Mouse (Mus musculus) adipose tissue, adult 10 weeks (tissue): ENCODE results near the gene 1500015O10Rik. TPM values are rescaled to one million over a fixed set of nuclear protein-coding genes. Genes with fewer than 3 reads are reported as not detected.

Source experiments
- polyA plus RNA-seq: library from polyadenylated mRNA; stranded (reverse); fragments of 350-450 nt; fragmentation: Illumina TruSeq; extraction: RNeasy Lipid Tissue Mini Kit (QIAGEN cat#74804); gene quantifications from one replicate; pipeline ENCODE4 v1.2.3, GENCODE M21; 2014; ENCODE audit warnings: low read depth, low replicate concordance

Gene 1500015O10Rik
- polyA plus RNA-seq = 10.2 TPM

DNA sequence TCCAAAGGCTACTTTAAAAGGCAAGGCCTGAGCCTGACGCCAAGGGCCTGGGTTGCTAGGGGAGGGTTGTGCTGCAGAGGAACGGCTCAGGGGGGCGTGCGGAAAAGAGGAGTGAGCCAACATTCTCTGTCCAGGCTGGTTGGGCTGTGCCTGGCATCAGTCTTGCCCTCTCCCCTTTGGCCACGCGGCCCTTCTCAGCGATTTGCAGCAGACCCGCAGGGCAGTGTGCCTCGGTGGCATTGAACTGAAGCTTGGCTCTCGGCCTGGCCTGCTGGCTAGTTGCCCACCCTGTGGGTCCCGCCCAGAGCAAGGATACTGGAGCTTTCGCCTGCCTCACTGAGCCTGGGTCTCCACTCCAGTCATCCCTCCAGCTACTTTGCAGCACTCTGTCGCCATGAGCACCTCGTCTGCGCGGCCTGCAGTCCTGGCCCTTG is at the start of gene 1500015O10Rik:
1500015O10Rik (plus strand) TSS at position 112 of the 434 bp plus-strand sequence.

Other genes with a start within 250 kb of the 1500015O10Rik start
- gene Uxs1, start 97.2 kb downstream of the 1500015O10Rik start, polyA plus RNA-seq = 58.2 TPM
- gene Tpp2, start 203.0 kb downstream of the 1500015O10Rik start, polyA plus RNA-seq = 26.1 TPM